Mouse (Mus musculus): ENCODE measurements around the gene Ccnk. TPM values are rescaled to one million over a fixed set of nuclear protein-coding genes. Genes with fewer than 3 reads are reported as not detected.

Gene Ccnk
- polyA plus RNA-seq, 1 experiment from 2014 or later: 2.3 TPM

GRCm38 (mm10) chr12:108216611-108217370, 37.4 kb downstream of the Ccnk start:
- Histone ChIP-seq H3K4me2 (no peak overlapping the region), H3K36me3 (no peaks in the 10 kb centered on the region), H3K4me3 (no peak overlapping the region), H3K4me1 (peaks cover 51% of the 10 kb centered on the region), H3K27ac (no peak overlapping the region), H3K9me3 (replicated peaks) (no peaks in the 10 kb centered on the region), H3K9ac (no peak overlapping the region), H3K27me3 (replicated peaks) (no peaks in the 10 kb centered on the region)
- WGBS (ENCODE audit: insufficient replicate concordance): 60% methylated on average over 11 of the region's 11 CpGs
- no peak for ATAC-seq

- no peak for ATAC-seq
- Histone ChIP-seq H3K27ac (no peak overlapping the region), H3K4me1 (peaks cover 44% of the 10 kb centered on the region)
These were observed 38.2 kb downstream of the Ccnk start for GRCm38 (mm10) chr12:108217572-108217971.

GRCm38 (mm10) chr12:108219163-108219562, 39.8 kb downstream of the Ccnk start:
- no peaks in the 10 kb centered on the region for H3K36me3 ChIP-seq
- peaks cover 31% of the 10 kb centered on the region for H3K4me1 ChIP-seq
- WGBS (ENCODE audit: insufficient replicate concordance): 63% methylated on average over 15 of the region's 15 CpGs
- no peak overlapping the region for H3K4me2 ChIP-seq
- ATAC-seq: no peak
- H3K27ac ChIP-seq: no peak overlapping the region
- H3K9ac ChIP-seq: no peak overlapping the region
- no peaks in the 10 kb centered on the region for H3K9me3 ChIP-seq (replicated peaks)
- H3K4me3 ChIP-seq: no peak overlapping the region
- H3K27me3 ChIP-seq (replicated peaks): no peaks in the 10 kb centered on the region

More at GRCm38 (mm10) chr12:108217572-108217971, 38.2 kb downstream of the Ccnk start:
- Histone ChIP-seq H3K4me2 (no peak overlapping the region), H3K27me3 (replicated peaks) (no peaks in the 10 kb centered on the region), H3K36me3 (no peaks in the 10 kb centered on the region), H3K4me3 (no peak overlapping the region), H3K9ac (no peak overlapping the region), H3K9me3 (replicated peaks) (no peaks in the 10 kb centered on the region)
- WGBS (ENCODE audit: insufficient replicate concordance): 33% methylated on average over 5 of the region's 5 CpGs

- H3K27ac ChIP-seq: no peak overlapping the region
These were observed 40.6 kb downstream of the Ccnk start for GRCm38 (mm10) chr12:108219825-108220616.

GRCm38 (mm10) chr12:108220621-108221020, 41.2 kb downstream of the Ccnk start:
- Histone ChIP-seq H3K9me3 (replicated peaks) (no peaks in the 10 kb centered on the region), H3K4me2 (no peak overlapping the region), H3K27me3 (replicated peaks) (no peaks in the 10 kb centered on the region), H3K4me3 (no peak overlapping the region), H3K9ac (no peak overlapping the region), H3K27ac (no peak overlapping the region), H3K36me3 (no peaks in the 10 kb centered on the region), H3K4me1 (peaks cover 32% of the 10 kb centered on the region; the same call in 1 of the 2 replicates)
- WGBS (ENCODE audit: insufficient replicate concordance): 73% methylated on average over 12 of the region's 12 CpGs
- ATAC-seq: no peak

More at GRCm38 (mm10) chr12:108219825-108220616, 40.6 kb downstream of the Ccnk start:
- no peak for ATAC-seq
- Histone ChIP-seq H3K4me3 (no peak overlapping the region), H3K4me1 (peaks cover 29% of the 10 kb centered on the region; the same call in 1 of the 2 replicates), H3K9ac (no peak overlapping the region), H3K36me3 (no peaks in the 10 kb centered on the region), H3K4me2 (no peak overlapping the region), H3K27me3 (replicated peaks) (no peaks in the 10 kb centered on the region), H3K9me3 (replicated peaks) (no peaks in the 10 kb centered on the region)
- WGBS (ENCODE audit: insufficient replicate concordance): 75% methylated on average over 21 of the region's 21 CpGs

- Histone ChIP-seq H3K4me3 (no peak overlapping the region), H3K9ac (no peak overlapping the region), H3K9me3 (replicated peaks) (no peaks in the 10 kb centered on the region), H3K36me3 (no peaks in the 10 kb centered on the region), H3K4me2 (no peak overlapping the region), H3K27ac (no peak overlapping the region), H3K4me1 (peaks cover 38% of the 10 kb centered on the region; the same call in 1 of the 2 replicates), H3K27me3 (replicated peaks) (no peaks in the 10 kb centered on the region)
- no peak; the same call in 1 of the 2 replicates for ATAC-seq
- WGBS (ENCODE audit: insufficient replicate concordance): 54% methylated on average over 10 of the region's 10 CpGs
These were observed 41.8 kb downstream of the Ccnk start for GRCm38 (mm10) chr12:108221206-108221605.

GRCm38 (mm10) chr12:108221712-108222111, 42.3 kb downstream of the Ccnk start:
- Histone ChIP-seq H3K4me2 (no peak overlapping the region), H3K9me3 (replicated peaks) (no peaks in the 10 kb centered on the region), H3K27me3 (replicated peaks) (no peaks in the 10 kb centered on the region), H3K9ac (no peak overlapping the region), H3K36me3 (no peaks in the 10 kb centered on the region), H3K4me1 (peaks cover 39% of the 10 kb centered on the region; the same call in 1 of the 2 replicates), H3K27ac (no peak overlapping the region), H3K4me3 (no peak overlapping the region)
- WGBS (ENCODE audit: insufficient replicate concordance): 84% methylated on average over 7 of the region's 7 CpGs
- no peak for ATAC-seq

- Histone ChIP-seq H3K9me3 (replicated peaks) (no peaks in the 10 kb centered on the region), H3K9ac (no peak overlapping the region), H3K36me3 (no peaks in the 10 kb centered on the region), H3K4me2 (no peak overlapping the region), H3K4me1 (peaks cover 39% of the 10 kb centered on the region), H3K27ac (no peak overlapping the region), H3K27me3 (replicated peaks) (no peaks in the 10 kb centered on the region), H3K4me3 (no peak overlapping the region)
- ATAC-seq: no peak
- 63% methylated on average over 7 of the region's 8 CpGs for WGBS (ENCODE audit: insufficient replicate concordance)
These were observed 44.0 kb downstream of the Ccnk start for GRCm38 (mm10) chr12:108223357-108223756.

GRCm38 (mm10) chr12:108225781-108226180, 46.4 kb downstream of the Ccnk start:
- ATAC-seq: no peak
- Histone ChIP-seq H3K4me1 (peaks cover 46% of the 10 kb centered on the region), H3K9ac (no peak overlapping the region), H3K27ac (no peak overlapping the region), H3K9me3 (replicated peaks) (no peaks in the 10 kb centered on the region), H3K36me3 (no peaks in the 10 kb centered on the region), H3K4me3 (no peak overlapping the region), H3K4me2 (no peak overlapping the region), H3K27me3 (replicated peaks) (no peaks in the 10 kb centered on the region)
- WGBS (ENCODE audit: insufficient replicate concordance): 54% methylated on average over 7 of the region's 7 CpGs

- no peak overlapping the region for H3K4me3 ChIP-seq
- ATAC-seq: no peak
- WGBS (ENCODE audit: insufficient replicate concordance): 67% methylated on average over 13 of the region's 13 CpGs
- no peaks in the 10 kb centered on the region for H3K27me3 ChIP-seq (replicated peaks)
- no peaks in the 10 kb centered on the region for H3K36me3 ChIP-seq
- no peaks in the 10 kb centered on the region for H3K9me3 ChIP-seq (replicated peaks)
- H3K9ac ChIP-seq: no peak overlapping the region
- no peak overlapping the region for H3K4me2 ChIP-seq
- H3K4me1 ChIP-seq: peaks cover 44% of the 10 kb centered on the region
- H3K27ac ChIP-seq: no peak overlapping the region
These were observed 46.8 kb downstream of the Ccnk start for GRCm38 (mm10) chr12:108226216-108226615.

- no peak for ATAC-seq
- no peaks in the 10 kb centered on the region for H3K36me3 ChIP-seq
- WGBS (ENCODE audit: insufficient replicate concordance): 66% methylated on average over 12 of the region's 12 CpGs
- H3K4me1 ChIP-seq: peaks cover 48% of the 10 kb centered on the region
- no peak overlapping the region for H3K27ac ChIP-seq
- no peaks in the 10 kb centered on the region for H3K27me3 ChIP-seq (replicated peaks)
- no peak overlapping the region for H3K9ac ChIP-seq
- no peak overlapping the region for H3K4me2 ChIP-seq
- H3K4me3 ChIP-seq: no peak overlapping the region
- H3K9me3 ChIP-seq (replicated peaks): no peaks in the 10 kb centered on the region
These were observed 47.6 kb downstream of the Ccnk start for GRCm38 (mm10) chr12:108226941-108227340.

GRCm38 (mm10) chr12:108227527-108227926, 48.1 kb downstream of the Ccnk start:
- Histone ChIP-seq H3K9ac (no peak overlapping the region), H3K4me2 (no peak overlapping the region), H3K9me3 (replicated peaks) (no peaks in the 10 kb centered on the region), H3K27me3 (replicated peaks) (no peaks in the 10 kb centered on the region), H3K4me3 (no peak overlapping the region), H3K27ac (no peak overlapping the region), H3K4me1 (peaks cover 50% of the 10 kb centered on the region), H3K36me3 (no peaks in the 10 kb centered on the region)
- WGBS (ENCODE audit: insufficient replicate concordance): 77% methylated on average over 16 of the region's 16 CpGs
- ATAC-seq: no peak

Data from liver, embryonic 12.5 days (tissue).